Mouse (Mus musculus) retina, postnatal 1 day (tissue): Measurements from ENCODE around the gene Tgfbr3.

Experiments used
- DNase-seq: peaks from one replicate; pipeline ENCODE4 v3.0.0-alpha.2; 2012

Gene Tgfbr3

GRCm38 (mm10) chr5:107202801-107203559 lies 86.4 kb downstream of the Tgfbr3 start:
- DNase-seq: peak; percentile 11

GRCm38 (mm10) chr5:107201509-107202182 lies 87.8 kb downstream of the Tgfbr3 start:
- DNase-seq: no peak

GRCm38 (mm10) chr5:107200853-107201341 lies 88.5 kb downstream of the Tgfbr3 start:
- DNase-seq: no peak

- DNase-seq: no peak
Observed at GRCm38 (mm10) chr5:107200221-107200635, 89.2 kb downstream of the Tgfbr3 start.

GRCm38 (mm10) chr5:107195751-107196395 lies 93.6 kb downstream of the Tgfbr3 start:
- no peak for DNase-seq

- DNase-seq: no peak
Observed at GRCm38 (mm10) chr5:107193160-107193559, 96.3 kb downstream of the Tgfbr3 start.

GRCm38 (mm10) chr5:107192372-107192771 lies 97.1 kb downstream of the Tgfbr3 start:
- DNase-seq: no peak

- no peak for DNase-seq
Observed at GRCm38 (mm10) chr5:107188551-107188950, 100.9 kb downstream of the Tgfbr3 start.

- DNase-seq: no peak
Observed at GRCm38 (mm10) chr5:107186206-107186605, 103.2 kb downstream of the Tgfbr3 start.

- DNase-seq: no peak
Observed at GRCm38 (mm10) chr5:107184158-107184883, 105.1 kb downstream of the Tgfbr3 start.

GRCm38 (mm10) chr5:107183537-107183936 lies 105.9 kb downstream of the Tgfbr3 start:
- no peak for DNase-seq

- DNase-seq: no peak
Observed at GRCm38 (mm10) chr5:107182721-107183120, 106.7 kb downstream of the Tgfbr3 start.

- no peak for DNase-seq
Observed at GRCm38 (mm10) chr5:107181820-107182219, 107.6 kb downstream of the Tgfbr3 start.

- no peak for DNase-seq
Observed at GRCm38 (mm10) chr5:107179194-107179593, 110.2 kb downstream of the Tgfbr3 start.

GRCm38 (mm10) chr5:107177791-107178190 lies 111.6 kb downstream of the Tgfbr3 start:
- DNase-seq: peak; percentile 35

- no peak for DNase-seq
Observed at GRCm38 (mm10) chr5:107177248-107177647, 112.2 kb downstream of the Tgfbr3 start.

GRCm38 (mm10) chr5:107176796-107177195 lies 112.6 kb downstream of the Tgfbr3 start:
- no peak for DNase-seq

GRCm38 (mm10) chr5:107176196-107176595 lies 113.2 kb downstream of the Tgfbr3 start:
- no peak for DNase-seq

- no peak for DNase-seq
Observed at GRCm38 (mm10) chr5:107174188-107174587, 115.2 kb downstream of the Tgfbr3 start.

- no peak for DNase-seq
Observed at GRCm38 (mm10) chr5:107173483-107173882, 115.9 kb downstream of the Tgfbr3 start.

- DNase-seq: no peak
Observed at GRCm38 (mm10) chr5:107171861-107172260, 117.6 kb downstream of the Tgfbr3 start.

- no peak for DNase-seq
Observed at GRCm38 (mm10) chr5:107169796-107170195, 119.6 kb downstream of the Tgfbr3 start.

- DNase-seq: peak; percentile 57
Observed at GRCm38 (mm10) chr5:107167872-107168300, 121.5 kb downstream of the Tgfbr3 start.
